Mouse (Mus musculus) MEL (cell line): ENCODE measurements around the gene Map7. TPM values are rescaled to one million over a fixed set of nuclear protein-coding genes. Genes with fewer than 3 reads are reported as not detected.

Experiments
- DNase-seq: peaks from one replicate; pipeline ENCODE4 v3.0.0; 2011; ENCODE audit warnings: low read depth, low spot score
- H3K27ac ChIP-seq: 2 replicates; pipeline ENCODE4 v1.5.1; 2012; ENCODE audit warnings: low read depth, mild to moderate bottlenecking, control low read depth, low read length, moderate library complexity; ENCODE audit not compliant: control insufficient read depth
- H3K27me3 ChIP-seq, 2 experiments: fragments of 150-350 bp in 1 of 2; sonication (generic) in 1 of 2; 2 replicates each; pipeline ENCODE4 v1.6.1; 2012; ENCODE audit warnings: low read length in 2 of 2, mild to moderate bottlenecking in 2 of 2, improper control_type of control experiment in 1 of 2, moderate library complexity in 1 of 2; ENCODE audit not compliant: insufficient read depth in 2 of 2, control insufficient read depth in 1 of 2
- H3K36me3 ChIP-seq, 2 experiments: 2 replicates each; pipeline ENCODE4 v1.6.1; 2012 to 2014; ENCODE audit warnings: low read length in 2 of 2, improper control_type of control experiment in 1 of 2, inconsistent platforms in 1 of 2, mild to moderate bottlenecking in 1 of 2; ENCODE audit not compliant: insufficient read depth in 2 of 2, control insufficient read depth in 1 of 2
- H3K4me1 ChIP-seq, 2 experiments: fragments of 150-350 bp in 1 of 2; sonication (generic) in 1 of 2; 2 replicates each; pipeline ENCODE4 v1.6.1; 2012; ENCODE audit warnings: low read length in 2 of 2, improper control_type of control experiment in 1 of 2, mild to moderate bottlenecking in 1 of 2; ENCODE audit not compliant: insufficient read depth in 2 of 2, control insufficient read depth in 1 of 2
- H3K4me3 ChIP-seq, 2 experiments: fragments of 150-350 bp in 1 of 2; sonication (generic) in 1 of 2; 2 replicates each; pipeline ENCODE4 v1.5.1; 2012; ENCODE audit warnings: low read depth in 2 of 2, low read length in 2 of 2, mild to moderate bottlenecking in 2 of 2, moderate library complexity in 2 of 2, control low read depth in 1 of 2, improper control_type of control experiment in 1 of 2; ENCODE audit not compliant: control insufficient read depth in 1 of 2, insufficient read depth in 1 of 2
- H3K79me2 ChIP-seq: 2 replicates; pipeline ENCODE4 v1.6.1; 2012; ENCODE audit warnings: mild to moderate bottlenecking, low read length, moderate library complexity; ENCODE audit not compliant: control insufficient read depth, poor library complexity, insufficient read depth
- H3K9ac ChIP-seq: 2 replicates; pipeline ENCODE4 v1.6.1; 2012; ENCODE audit warnings: low read depth, mild to moderate bottlenecking, control low read depth, low read length, moderate library complexity; ENCODE audit not compliant: control insufficient read depth, poor library complexity, severe bottlenecking
- H3K9me3 ChIP-seq: fragments of 150-350 bp; sonication (generic); replicated peaks from 2 replicates; pipeline ENCODE4 v1.6.1; 2012; ENCODE audit warnings: mild to moderate bottlenecking, low read length, improper control_type of control experiment, moderate library complexity; ENCODE audit not compliant: insufficient read depth
- BHLHE40 ChIP-seq: IDR thresholded peaks from 2 replicates; pipeline ENCODE4 v1.6.1; 2012; ENCODE audit warnings: low read depth, mild to moderate bottlenecking, inconsistent platforms, low read length, improper control_type of control experiment, borderline replicate concordance
- CHD1 ChIP-seq: IDR thresholded peaks from 2 replicates; pipeline ENCODE4 v1.6.1; 2012; ENCODE audit warnings: low read depth, mild to moderate bottlenecking, inconsistent platforms, low read length, improper control_type of control experiment
- E2F4 ChIP-seq: IDR thresholded peaks from 2 replicates; pipeline ENCODE4 v1.6.1; 2011; ENCODE audit warnings: low read depth, low read length, improper control_type of control experiment, borderline replicate concordance
- ETS1 ChIP-seq: IDR thresholded peaks from 2 replicates; pipeline ENCODE4 v1.6.1; 2012; ENCODE audit warnings: low read depth, mild to moderate bottlenecking, inconsistent platforms, low read length, improper control_type of control experiment, moderate library complexity
- GABPA ChIP-seq: IDR thresholded peaks from 2 replicates; pipeline ENCODE4 v1.6.1; 2012; ENCODE audit warnings: low read depth, mild to moderate bottlenecking, inconsistent platforms, low read length, improper control_type of control experiment, moderate library complexity
- GATA1 ChIP-seq: IDR thresholded peaks from 2 replicates; pipeline ENCODE4 v1.6.1; 2011; ENCODE audit warnings: low read depth, low read length, improper control_type of control experiment
- JUND ChIP-seq: IDR thresholded peaks from 2 replicates; pipeline ENCODE4 v1.6.1; 2011; ENCODE audit warnings: low read depth, mild to moderate bottlenecking, improper control_type of control experiment, low read length
- MAFK ChIP-seq: IDR thresholded peaks from 2 replicates; pipeline ENCODE4 v1.6.1; 2011; ENCODE audit warnings: low read depth, mild to moderate bottlenecking, low read length, improper control_type of control experiment, borderline replicate concordance
- MXI1 ChIP-seq: IDR thresholded peaks from 2 replicates; pipeline ENCODE4 v1.6.1; 2011; ENCODE audit warnings: mild to moderate bottlenecking, low read depth, low read length, improper control_type of control experiment
- MYB ChIP-seq: IDR thresholded peaks from 2 replicates; pipeline ENCODE4 v1.6.1; 2011; ENCODE audit warnings: mild to moderate bottlenecking, low read depth, low read length, improper control_type of control experiment
- RCOR1 ChIP-seq: IDR thresholded peaks from 2 replicates; pipeline ENCODE4 v1.6.1; 2012; ENCODE audit warnings: low read depth, mild to moderate bottlenecking, inconsistent platforms, low read length, improper control_type of control experiment
- SIN3A ChIP-seq: IDR thresholded peaks from 2 replicates; pipeline ENCODE4 v1.6.1; 2012; ENCODE audit warnings: low read length, improper control_type of control experiment, inconsistent platforms
- TAL1 ChIP-seq: IDR thresholded peaks from 2 replicates; pipeline ENCODE4 v1.6.1; 2012; ENCODE audit warnings: mild to moderate bottlenecking, inconsistent platforms, low read length, moderate library complexity, mixed read lengths
- TBP ChIP-seq: IDR thresholded peaks from 2 replicates; pipeline ENCODE4 v1.8.0; 2011; ENCODE audit warnings: low read depth, low read length, improper control_type of control experiment
- TCF12 ChIP-seq: IDR thresholded peaks from 2 replicates; pipeline ENCODE4 v1.6.1; 2014; ENCODE audit warnings: low read depth, mild to moderate bottlenecking, inconsistent platforms, low read length, improper control_type of control experiment, moderate library complexity
- USF1 ChIP-seq: IDR thresholded peaks from 2 replicates; pipeline ENCODE4 v1.6.1; 2014; ENCODE audit warnings: low read depth, mild to moderate bottlenecking, inconsistent platforms, low read length, improper control_type of control experiment, moderate library complexity
- ZC3H11A ChIP-seq: IDR thresholded peaks from 2 replicates; pipeline ENCODE4 v1.6.1; 2012; ENCODE audit warnings: low read depth, mild to moderate bottlenecking, inconsistent platforms, low read length, improper control_type of control experiment
- ZMIZ1 ChIP-seq: IDR thresholded peaks from 2 replicates; pipeline ENCODE4 v1.6.1; 2012; ENCODE audit warnings: low read depth, mild to moderate bottlenecking, inconsistent platforms, low read length, improper control_type of control experiment, moderate library complexity
- ZNF384 ChIP-seq: IDR thresholded peaks from 2 replicates; pipeline ENCODE4 v1.6.1; 2012; ENCODE audit warnings: low read depth, mild to moderate bottlenecking, inconsistent platforms, low read length, improper control_type of control experiment
- polyA plus RNA-seq, 2 experiments: library from polyadenylated mRNA; stranded (reverse) in 1 of 2; unstranded in 1 of 2; fragments of >175 nt in 1 of 2; fragments of >200 nt in 1 of 2; gene quantifications; 2 replicates each; pipeline versions ENCODE4 v1.2.1 to v1.2.4; 2012; ENCODE audit warnings: low replicate concordance in 2 of 2, low read depth in 1 of 2; ENCODE audit not compliant: insufficient read length in 2 of 2, insufficient read depth in 1 of 2, missing spikeins in 1 of 2
- total RNA-seq: library from RNA; depleted of rRNA; stranded (reverse); fragments of 300-350 nt; gene quantifications from 2 replicates; pipeline ENCODE4 v1.2.3, GENCODE M21; 2012

Map7 gene
- total and polyA plus RNA-seq, 3 experiments, result 3.1 to 9.5 TPM; not detected in 1

- DNase-seq, result no peak
- Histone ChIP-seq H3K27me3 (no peaks in the 10 kb centered on the region), H3K4me1 (no peaks in the 10 kb centered on the region), H3K79me2 (no peaks in the 10 kb centered on the region), H3K9me3 (no peaks in the 10 kb centered on the region), H3K4me3 (no peak overlapping the region), H3K27ac (no peak overlapping the region), H3K9ac (no peak overlapping the region), H3K36me3 (no peaks in the 10 kb centered on the region)
- TF ChIP-seq TBP, result no peak
- no peak for TF ChIP-seq E2F4
- TF ChIP-seq RCOR1, result no peak
- TF ChIP-seq ETS1, result no peak
Observed at GRCm38 (mm10) chr10:20194847-20195540, 46.7 kb downstream of the Map7 start.

- Histone ChIP-seq H3K36me3 (no peaks in the 10 kb centered on the region), H3K79me2 (no peaks in the 10 kb centered on the region), H3K4me1 (no peaks in the 10 kb centered on the region), H3K9me3 (no peaks in the 10 kb centered on the region), H3K27me3 (no peaks in the 10 kb centered on the region), H3K27ac (no peak overlapping the region), H3K4me3 (no peak overlapping the region), H3K9ac (no peak overlapping the region)
- no peak for DNase-seq
- TF ChIP-seq CHD1 (no peak), ZNF384 (no peak), GABPA (no peak), TCF12 (no peak), JUND (no peak), E2F4 (no peak), ZMIZ1 (no peak), TAL1 (no peak), ETS1 (no peak), MAFK (no peak), ZC3H11A (no peak), USF1 (no peak), BHLHE40 (no peak), MYB (no peak), SIN3A (no peak), GATA1 (no peak), MXI1 (no peak)
Observed at GRCm38 (mm10) chr10:20197039-20197438, 48.8 kb downstream of the Map7 start.
